Mouse (Mus musculus): ENCODE results near the gene Xrn1.
"Not testable (repeated sequence)": the region's sequence is repeated elsewhere in the genome, so short reads cannot be mapped to it uniquely, and the experiment has no call there.

Xrn1 gene

GRCm38 (mm10) chr9:95954585-95955461 is at the start of gene Xrn1:
Gene Xrn1 (plus strand): TSS chr9:95954760.
- peak; percentile 70 to 85 for DNase-seq (ENCODE audit: low spot score in 2 of 2)

DNA sequence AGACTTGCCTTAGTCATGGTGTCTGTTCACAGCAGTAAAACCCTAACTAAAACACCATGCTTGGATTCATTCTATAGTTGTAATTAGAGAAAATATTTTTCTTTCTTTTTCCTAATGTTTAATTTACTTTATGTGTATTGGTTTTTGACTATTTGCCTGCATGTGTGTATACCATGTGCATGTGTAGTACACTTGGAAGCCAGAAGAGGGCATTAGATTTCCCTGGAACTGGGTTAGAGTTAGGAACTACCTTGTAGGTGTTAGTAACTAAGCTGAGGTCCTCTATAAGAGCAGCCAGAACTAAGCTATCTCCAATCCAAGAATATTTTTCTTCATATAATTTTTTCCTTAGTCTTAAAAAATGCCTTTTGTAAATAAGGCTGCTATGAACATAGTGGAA is 21.7 kb upstream of the Xrn1 start:
- DNase-seq (ENCODE audit: low spot score in 2 of 2) = no peak

DNA sequence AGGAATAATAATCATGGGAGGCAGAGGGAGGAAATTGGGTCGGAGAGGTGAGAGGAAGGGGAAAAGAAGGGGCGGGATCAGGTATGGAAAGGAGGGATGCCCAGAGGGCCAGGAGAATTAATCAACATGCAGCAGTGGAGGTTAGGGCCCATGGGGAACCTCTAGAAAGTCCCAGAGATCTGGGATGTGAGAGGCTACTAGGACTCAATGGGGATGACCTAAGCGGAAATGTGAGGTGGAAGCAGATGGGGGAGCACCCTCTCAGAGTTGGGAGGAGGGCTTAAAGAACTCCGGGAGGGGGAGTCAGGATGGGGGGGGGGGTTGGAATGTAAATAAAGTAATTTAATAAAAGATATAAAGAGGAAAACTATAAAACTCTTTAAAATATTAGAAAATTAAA is 902 bp upstream of the Xrn1 start:
- DNase-seq (ENCODE audit: low spot score in 2 of 2) = no peak

- DNase-seq (ENCODE audit: low spot score in 2 of 2) = peak in 1 of 2 experiments; percentile 19
These were observed 355 bp upstream of the Xrn1 start for GRCm38 (mm10) chr9:95954226-95954584.

DNA sequence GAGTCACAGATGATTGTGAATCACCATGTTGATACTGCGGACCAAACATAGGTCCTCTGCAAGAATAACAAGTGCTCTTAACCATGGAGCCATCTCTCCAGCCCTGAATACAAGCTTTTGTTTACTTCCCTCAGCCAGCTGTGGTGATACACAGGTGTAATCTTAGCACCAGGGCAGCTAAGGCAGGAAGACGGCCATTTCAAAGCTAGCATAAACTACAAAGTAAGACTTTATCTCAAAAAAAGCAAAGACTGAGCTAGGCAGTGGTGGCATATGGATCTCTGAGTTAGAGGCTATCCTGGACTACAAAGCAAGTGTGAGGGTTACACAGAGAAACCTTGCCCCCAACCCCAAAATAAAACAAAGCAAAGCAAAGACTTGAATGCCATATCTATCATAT is 3.1 kb downstream of the Xrn1 start:
- DNase-seq (ENCODE audit: low spot score in 2 of 2) = no peak

GRCm38 (mm10) chr9:95958041-95958730 is 3.6 kb downstream of the Xrn1 start:
- no peak for DNase-seq (ENCODE audit: low spot score in 2 of 2)

- not testable (repeated sequence) for DNase-seq (ENCODE audit: low spot score in 2 of 2)
These were observed 4.2 kb downstream of the Xrn1 start for GRCm38 (mm10) chr9:95958731-95959105.

DNA sequence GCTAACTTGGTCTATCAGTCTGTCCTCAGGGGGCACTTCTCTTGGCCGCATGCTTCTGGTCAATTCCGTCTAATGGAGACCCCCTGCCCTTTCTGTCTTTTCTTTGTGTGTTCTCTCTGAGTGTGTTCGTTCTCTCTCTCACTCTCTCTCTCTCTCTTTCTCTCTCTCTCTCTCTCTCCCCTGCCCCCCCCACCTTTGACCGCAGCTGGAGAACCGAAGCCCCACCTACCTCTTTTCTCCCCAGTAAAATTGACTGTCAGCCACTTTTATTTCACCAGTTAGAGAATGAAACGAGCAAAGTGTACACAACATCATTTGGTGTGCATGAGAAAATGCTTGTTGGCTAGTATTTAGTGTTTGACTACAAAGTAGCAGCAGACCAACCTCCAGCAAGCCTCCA is 4.7 kb downstream of the Xrn1 start:
- DNase-seq (ENCODE audit: low spot score in 2 of 2) = no peak

- DNase-seq (ENCODE audit: low spot score in 2 of 2) = no peak
These were observed 5.3 kb downstream of the Xrn1 start for GRCm38 (mm10) chr9:95959732-95960428.

GRCm38 (mm10) chr9:95961058-95961457 is 6.5 kb downstream of the Xrn1 start:
- no peak for DNase-seq (ENCODE audit: low spot score in 2 of 2)

DNA sequence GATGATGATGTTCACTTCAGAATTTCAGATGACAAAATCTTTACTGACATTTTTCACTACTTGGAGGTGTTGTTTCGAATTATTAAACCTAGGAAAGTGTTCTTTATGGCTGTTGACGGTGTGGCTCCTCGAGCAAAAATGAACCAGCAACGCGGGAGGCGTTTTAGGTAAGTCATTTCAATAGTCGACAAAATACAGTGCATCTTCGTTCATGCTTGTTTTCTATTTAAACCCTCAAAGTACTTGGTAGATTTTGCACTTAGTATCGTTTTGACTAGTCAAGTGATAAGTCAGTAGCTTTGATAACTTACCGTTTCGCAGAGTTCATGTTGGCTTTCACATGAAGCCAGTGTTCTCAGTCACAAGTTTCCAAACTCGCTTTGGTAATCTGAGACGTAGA is 9.5 kb downstream of the Xrn1 start:
- no peak for DNase-seq (ENCODE audit: low spot score in 2 of 2)

- DNase-seq (ENCODE audit: low spot score in 2 of 2) = no peak
These were observed 23.7 kb downstream of the Xrn1 start for GRCm38 (mm10) chr9:95978279-95978678.

GRCm38 (mm10) chr9:95979896-95980295 is 25.3 kb downstream of the Xrn1 start:
- no peak for DNase-seq (ENCODE audit: low spot score in 2 of 2)

- no peak for DNase-seq (ENCODE audit: low spot score in 2 of 2)
These were observed 37.7 kb downstream of the Xrn1 start for GRCm38 (mm10) chr9:95992255-95992654.

GRCm38 (mm10) chr9:96004455-96004854 is 49.9 kb downstream of the Xrn1 start:
- DNase-seq (ENCODE audit: low spot score in 2 of 2) = no peak

- no peak for DNase-seq (ENCODE audit: low spot score in 2 of 2)
These were observed 56.1 kb downstream of the Xrn1 start for GRCm38 (mm10) chr9:96010664-96011063.

DNA sequence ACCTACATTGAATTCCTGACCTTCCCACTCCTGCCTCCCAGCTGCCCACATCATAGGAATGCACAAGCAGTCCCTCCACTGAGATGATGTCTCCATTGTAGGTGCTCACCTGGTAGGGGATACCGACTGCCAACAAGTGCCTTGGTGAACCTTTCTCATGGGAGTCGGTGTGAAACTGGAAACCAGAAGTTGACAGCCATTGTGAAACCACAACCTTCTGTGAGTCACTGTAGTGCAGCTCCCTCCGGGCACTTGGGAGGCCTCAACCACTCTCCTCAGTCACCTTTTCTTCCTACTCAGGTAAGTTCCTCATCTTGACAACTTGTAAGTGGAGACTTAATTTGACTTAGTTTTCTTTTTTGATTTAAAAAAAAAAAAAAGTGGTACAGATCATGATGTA is 69.4 kb downstream of the Xrn1 start:
- no peak for DNase-seq (ENCODE audit: low spot score in 2 of 2)

DNA sequence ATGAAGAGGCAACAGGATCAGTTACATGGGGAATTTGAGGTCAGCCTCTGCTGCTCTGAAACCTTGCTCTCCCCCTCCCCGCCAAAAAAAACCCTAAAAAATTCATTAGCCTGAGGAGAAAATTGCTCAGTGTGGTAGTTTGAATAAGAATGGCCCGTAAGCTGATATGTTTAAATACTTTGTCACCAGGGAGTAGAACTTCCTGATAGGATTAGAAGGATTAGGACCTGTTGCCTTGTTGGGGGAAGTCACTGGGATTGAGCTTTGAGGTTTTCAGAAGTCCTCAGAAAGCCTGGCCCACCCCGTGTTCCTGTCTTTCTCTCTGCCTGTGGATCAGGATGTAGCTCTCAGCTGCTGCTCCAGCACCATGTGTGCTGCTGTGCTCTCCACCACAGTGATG is 73.4 kb downstream of the Xrn1 start:
- no peak for DNase-seq (ENCODE audit: low spot score in 2 of 2)

- peak in 1 of 2 experiments; percentile 11 for DNase-seq (ENCODE audit: low spot score in 2 of 2)
These were observed 74.3 kb downstream of the Xrn1 start for GRCm38 (mm10) chr9:96028818-96029217.

- DNase-seq (ENCODE audit: low spot score in 2 of 2) = no peak
These were observed 75.3 kb downstream of the Xrn1 start for GRCm38 (mm10) chr9:96029886-96030285.

DNA sequence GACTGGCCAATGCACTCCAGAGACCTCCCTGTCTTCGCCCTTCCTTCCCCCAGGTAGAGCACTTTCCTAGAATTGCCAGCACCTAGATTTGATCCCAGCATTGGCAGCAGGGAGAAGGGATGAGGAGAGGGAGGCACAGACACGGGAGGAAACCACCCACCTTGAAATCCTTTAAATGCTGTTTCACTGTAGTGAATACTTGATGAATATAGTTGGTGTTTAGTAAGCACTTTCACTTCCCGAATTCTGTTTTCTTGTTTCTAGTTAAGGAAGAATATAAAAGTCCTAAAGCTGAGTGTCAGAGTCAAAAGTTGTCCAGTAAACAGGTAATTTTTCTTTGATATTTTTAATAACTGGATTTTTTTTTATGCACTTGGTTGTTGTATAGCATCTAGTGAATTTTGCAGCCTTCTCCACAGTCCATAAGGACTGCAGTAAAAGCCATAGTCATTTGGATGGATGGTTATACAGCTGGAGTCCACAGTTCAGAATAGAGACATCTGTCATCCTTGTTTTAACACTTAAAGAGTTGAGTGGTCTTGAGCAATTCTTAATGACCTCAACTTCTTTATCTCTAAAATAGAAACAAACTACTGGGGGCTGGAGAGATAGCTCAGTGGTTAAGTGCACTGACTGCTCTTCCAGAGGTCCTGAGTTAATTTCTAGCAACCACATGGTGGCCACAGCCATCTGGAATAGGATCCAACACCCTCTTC is 81.0 kb downstream of the Xrn1 start:
- DNase-seq (ENCODE audit: low spot score in 2 of 2) = no peak

- no peak for DNase-seq (ENCODE audit: low spot score in 2 of 2)
These were observed 89.7 kb downstream of the Xrn1 start for GRCm38 (mm10) chr9:96044214-96044613.

Data from cerebellum, postnatal 4 days (tissue).